Mouse (Mus musculus): ENCODE measurements around the gene Serpinb6c. TPM values are rescaled to one million over a fixed set of nuclear protein-coding genes. Genes with fewer than 3 reads are reported as not detected.

Gene Serpinb6c
- total RNA-seq, 2 experiments from 2014 or later: 0.34 to 0.60 TPM

Other genes with a start within 250 kb of the Serpinb6c start
- not detected for gene Serpinb6d, start 244.3 kb downstream of the Serpinb6c start, total RNA-seq (2021)
- not detected for gene Serpinb6e, start 62.3 kb downstream of the Serpinb6c start, total RNA-seq (2021)
- 1 to 10 TPM; 4.6 TPM for gene Nqo2, start 59.0 kb upstream of the Serpinb6c start, total RNA-seq (2021)
- 1 to 10 TPM; 7.5 to 8.4 TPM for gene Ripk1, start 96.7 kb upstream of the Serpinb6c start, total RNA-seq (2021)
- 10 to 100 TPM; 37.6 to 41.9 TPM for gene Serpinb6a, start 97.1 kb upstream of the Serpinb6c start, total RNA-seq (2021)
- gene Bphl, start 131.9 kb upstream of the Serpinb6c start, total RNA-seq (2021): 10 to 100 TPM; 28.5 to 32.1 TPM
- gene Tubb2a, start 172.3 kb upstream of the Serpinb6c start, total RNA-seq (2021): 1,000 to 10,000 TPM; 2,795 to 2,863 TPM
- gene Tubb2b, start 224.8 kb upstream of the Serpinb6c start, total RNA-seq (2021): 1,000 to 10,000 TPM; 1,287 to 1,419 TPM